Mouse (Mus musculus): ENCODE results near the gene Dock9. TPM values are rescaled to one million over a fixed set of nuclear protein-coding genes. Genes with fewer than 3 reads are reported as not detected.

The Dock9 gene
- total and polyA plus RNA-seq, 3 experiments: 9.3 to 12.2 (median 10.3) TPM

DNA sequence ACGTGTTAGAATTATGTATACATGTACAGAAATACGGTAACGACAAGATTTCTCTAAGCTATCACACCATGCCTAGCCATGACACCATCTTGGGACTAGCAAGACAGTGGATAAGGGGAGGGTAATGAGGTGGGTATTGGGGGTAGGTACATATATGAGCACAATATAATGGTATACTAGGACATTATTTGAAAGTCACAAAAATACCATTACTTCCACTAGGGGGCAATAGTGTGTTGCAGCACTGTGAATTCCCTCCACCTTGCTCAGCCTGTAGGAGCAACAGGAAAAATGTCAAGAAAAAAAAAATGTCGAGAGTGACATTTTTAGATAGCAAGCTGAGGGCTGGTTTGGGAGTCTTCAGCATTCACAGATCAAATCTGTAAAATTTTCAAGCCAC, 209.2 kb downstream of the Dock9 start:
- H3K27ac ChIP-seq (ENCODE audit: insufficient read depth, low read depth): no peak overlapping the region
- H3K4me2 ChIP-seq (ENCODE audit: insufficient read depth, low read depth, poor library complexity, severe bottlenecking): no peak overlapping the region
- dilution Hi-C loops (cut with MboI; ENCODE audit: extremely low pct_ligation_motif_present, extremely low pct_unique_long_range_greater_than_20kb, low sequenced_read_pairs): no loop called here
- no peaks in the 10 kb centered on the region for H3K79me2 ChIP-seq (replicated peaks; ENCODE audit: control insufficient read depth, extremely low read depth, insufficient read depth, poor library complexity, severe bottlenecking)
- no peak overlapping the region for H3K9ac ChIP-seq (ENCODE audit: insufficient read depth, low read depth)
- peaks cover 6 to 37% of the 10 kb centered on the region in 2 experiments for H3K36me3 ChIP-seq (replicated peaks in 1 of 2; ENCODE audit: control insufficient read depth in 1 of 2, insufficient read depth in 1 of 2, low read length in 1 of 2)
- in situ Hi-C loops (cut with MboI; ENCODE audit: low pct_ligation_motif_present, low pct_unique_long_range_greater_than_20kb, low sequenced_read_pairs): no loop called here
- peak; percentile 72 for DNase-seq (ENCODE audit: extremely low read depth)
- H3K4me3 ChIP-seq (replicated peaks in 1 of 3; ENCODE audit: low read depth in 2 of 3, low read length in 2 of 3, poor library complexity in 1 of 3): no peak overlapping the region
- peaks cover 4 to 25% of the 10 kb centered on the region in 2 experiments for H3K4me1 ChIP-seq (ENCODE audit: control insufficient read depth in 1 of 2, insufficient read depth in 2 of 2)
- no peaks in the 10 kb centered on the region for H3K9me3 ChIP-seq (replicated peaks; ENCODE audit: low read length)
- no peaks in the 10 kb centered on the region for H3K27me3 ChIP-seq (replicated peaks)
- no peak for TF ChIP-seq MAX (IDR thresholded peaks at IDR 0.05; ENCODE audit: low read length)
- TF ChIP-seq RAD21 (IDR thresholded peaks at IDR 0.05; ENCODE audit: low read depth, low read length): peak; percentile 89
- peak; percentile 47 for TF ChIP-seq ZC3H11A (IDR thresholded peaks at IDR 0.05; ENCODE audit: low read depth, low read length)
- peak; percentile 87 for TF ChIP-seq ZNF384 (IDR thresholded peaks at IDR 0.05; ENCODE audit: low read depth, low read length)
- peak; percentile 79 to 83 for TF ChIP-seq CTCF (conservative IDR thresholded peaks at IDR 0.05 in 1 of 2, IDR thresholded peaks at IDR 0.05 in 1 of 2; ENCODE audit: low read depth in 2 of 2, low read length in 2 of 2)
- TF ChIP-seq SMC3 (IDR thresholded peaks at IDR 0.05; ENCODE audit: low read depth, low read length): peak; percentile 72
- TF ChIP-seq MXI1 (IDR thresholded peaks at IDR 0.05; ENCODE audit: low read depth, low read length): no peak

- peaks cover 4 to 46% of the 10 kb centered on the region in 2 experiments for H3K36me3 ChIP-seq (replicated peaks in 1 of 2; ENCODE audit: control insufficient read depth in 1 of 2, insufficient read depth in 1 of 2, low read length in 1 of 2)
- no peak for TF ChIP-seq POLR2A (IDR thresholded peaks at IDR 0.05; ENCODE audit: low read depth, low read length)
- H3K27me3 ChIP-seq (replicated peaks): no peaks in the 10 kb centered on the region
- no peak for DNase-seq (ENCODE audit: extremely low read depth)
- no peak overlapping the region for H3K4me2 ChIP-seq (ENCODE audit: insufficient read depth, low read depth, poor library complexity, severe bottlenecking)
- H3K27ac ChIP-seq (ENCODE audit: insufficient read depth, low read depth): no peak overlapping the region
- no peaks in the 10 kb centered on the region for H3K79me2 ChIP-seq (replicated peaks; ENCODE audit: control insufficient read depth, extremely low read depth, insufficient read depth, poor library complexity, severe bottlenecking)
- H3K9me3 ChIP-seq (replicated peaks; ENCODE audit: low read length): no peaks in the 10 kb centered on the region
- no peak overlapping the region for H3K4me3 ChIP-seq (replicated peaks in 1 of 3; ENCODE audit: low read depth in 2 of 3, low read length in 2 of 3, poor library complexity in 1 of 3)
- peaks cover 4 to 16% of the 10 kb centered on the region in 2 experiments for H3K4me1 ChIP-seq (ENCODE audit: control insufficient read depth in 1 of 2, insufficient read depth in 2 of 2)
- dilution Hi-C loops (cut with MboI; ENCODE audit: extremely low pct_ligation_motif_present, extremely low pct_unique_long_range_greater_than_20kb, low sequenced_read_pairs): no loop called here
- no peak overlapping the region for H3K9ac ChIP-seq (ENCODE audit: insufficient read depth, low read depth)
- in situ Hi-C loops (cut with MboI; ENCODE audit: low pct_ligation_motif_present, low pct_unique_long_range_greater_than_20kb, low sequenced_read_pairs): no loop called here
Measured at GRCm38 (mm10) chr14:121585906-121586765, 211.5 kb downstream of the Dock9 start.

GRCm38 (mm10) chr14:121579055-121579454, 218.6 kb downstream of the Dock9 start:
- Histone ChIP-seq H3K4me3 (replicated peaks in 1 of 3; ENCODE audit: low read depth in 2 of 3, low read length in 2 of 3, poor library complexity in 1 of 3) (no peak overlapping the region), H3K79me2 (replicated peaks; ENCODE audit: control insufficient read depth, extremely low read depth, insufficient read depth, poor library complexity, severe bottlenecking) (no peaks in the 10 kb centered on the region), H3K27ac (ENCODE audit: insufficient read depth, low read depth) (no peak overlapping the region), H3K4me1 (ENCODE audit: control insufficient read depth in 1 of 2, insufficient read depth in 2 of 2) (peaks cover 0 to 5% of the 10 kb centered on the region in 2 experiments; a peak in 1 of 4 replicates), H3K9ac (ENCODE audit: insufficient read depth, low read depth) (no peak overlapping the region), H3K9me3 (replicated peaks; ENCODE audit: low read length) (no peaks in the 10 kb centered on the region), H3K36me3 (replicated peaks in 1 of 2; ENCODE audit: control insufficient read depth in 1 of 2, insufficient read depth in 1 of 2, low read length in 1 of 2) (peaks cover 27 to 76% of the 10 kb centered on the region in 2 experiments), H3K4me2 (ENCODE audit: insufficient read depth, low read depth, poor library complexity, severe bottlenecking) (no peak overlapping the region), H3K27me3 (replicated peaks) (no peaks in the 10 kb centered on the region)
- dilution Hi-C loops (cut with MboI; ENCODE audit: extremely low pct_ligation_motif_present, extremely low pct_unique_long_range_greater_than_20kb, low sequenced_read_pairs) (no loop called here), in situ Hi-C loops (cut with MboI; ENCODE audit: low pct_ligation_motif_present, low pct_unique_long_range_greater_than_20kb, low sequenced_read_pairs) (loop anchor here (5.0 to 10.0 kb wide), 3 partner anchors 102 to 307 kb away; no protein-coding TSS in a partner anchor)
- TF ChIP-seq MYC (IDR thresholded peaks at IDR 0.05; ENCODE audit: low read depth, low read length) (peak; percentile 87), CTCF (conservative IDR thresholded peaks at IDR 0.05 in 1 of 2, IDR thresholded peaks at IDR 0.05 in 1 of 2; ENCODE audit: low read depth in 2 of 2, low read length in 2 of 2) (peak; percentile 64 to 79), SMC3 (IDR thresholded peaks at IDR 0.05; ENCODE audit: low read depth, low read length) (peak; percentile 60), RAD21 (IDR thresholded peaks at IDR 0.05; ENCODE audit: low read depth, low read length) (peak; percentile 78), MAX (IDR thresholded peaks at IDR 0.05; ENCODE audit: low read length) (peak; percentile 30), EP300 (IDR thresholded peaks at IDR 0.05; ENCODE audit: low read length) (no peak), BHLHE40 (IDR thresholded peaks at IDR 0.05; ENCODE audit: low read depth, low read length) (no peak)
- peak; percentile 56 for DNase-seq (ENCODE audit: extremely low read depth)

Data from CH12.LX (cell line).